Mouse (Mus musculus): ENCODE data around the gene Anp32a. TPM values are rescaled to one million over a fixed set of nuclear protein-coding genes. Genes with fewer than 3 reads are reported as not detected.

The Anp32a gene
- total RNA-seq, 2 experiments from 2014 or later = 205 to 606 TPM

- no peak for ATAC-seq (replicated peaks; ENCODE audit: low FRiP score, low TSS enrichment, poor library complexity, severe bottlenecking)
These were observed 44.8 kb downstream of the Anp32a start for GRCm38 (mm10) chr9:62385727-62386518.

DNA sequence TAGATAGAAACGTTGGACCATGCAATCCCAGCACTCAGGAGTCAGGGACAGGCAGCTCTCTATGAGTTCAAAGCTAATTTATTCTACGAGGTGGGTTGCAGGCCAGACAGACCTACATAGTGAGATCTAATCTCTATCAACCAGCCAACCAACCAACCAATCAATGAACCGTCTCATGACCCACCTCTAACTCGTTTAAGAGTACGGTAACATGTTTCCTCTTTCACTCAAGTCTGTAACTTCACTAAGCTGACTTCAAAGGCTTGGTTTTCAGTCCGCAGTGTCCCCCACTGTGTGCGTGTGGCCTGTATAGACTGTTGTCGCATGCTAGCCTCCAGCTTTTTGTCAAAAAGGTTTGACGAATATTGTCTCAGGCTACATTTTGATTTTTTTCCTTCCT is 48.6 kb downstream of the Anp32a start:
- no peak for ATAC-seq (replicated peaks; ENCODE audit: low FRiP score, low TSS enrichment, poor library complexity, severe bottlenecking)

- no peak for ATAC-seq (replicated peaks; ENCODE audit: low FRiP score, low TSS enrichment, poor library complexity, severe bottlenecking)
These were observed 52.4 kb downstream of the Anp32a start for GRCm38 (mm10) chr9:62393531-62393930.

DNA sequence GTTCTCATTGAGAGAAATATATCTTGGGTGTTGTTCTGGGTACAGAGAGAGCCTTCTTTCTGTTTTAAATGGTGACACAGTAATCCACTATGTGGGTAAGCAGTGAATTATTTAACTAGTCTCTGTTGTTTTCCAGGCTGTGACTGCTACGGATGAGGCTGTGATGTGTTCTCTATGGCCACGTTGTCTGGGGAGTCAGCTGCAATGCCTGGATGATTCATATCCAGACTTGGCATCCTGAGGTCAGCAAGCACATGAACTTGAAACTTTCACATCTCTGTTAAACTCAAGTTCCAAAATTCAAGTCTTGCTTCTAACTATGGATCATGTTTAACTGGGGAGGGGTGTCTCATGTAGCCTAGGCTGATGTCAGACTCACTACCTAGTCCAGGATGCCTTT is 53.1 kb downstream of the Anp32a start:
- ATAC-seq (replicated peaks; ENCODE audit: low FRiP score, low TSS enrichment, poor library complexity, severe bottlenecking) = no peak

DNA sequence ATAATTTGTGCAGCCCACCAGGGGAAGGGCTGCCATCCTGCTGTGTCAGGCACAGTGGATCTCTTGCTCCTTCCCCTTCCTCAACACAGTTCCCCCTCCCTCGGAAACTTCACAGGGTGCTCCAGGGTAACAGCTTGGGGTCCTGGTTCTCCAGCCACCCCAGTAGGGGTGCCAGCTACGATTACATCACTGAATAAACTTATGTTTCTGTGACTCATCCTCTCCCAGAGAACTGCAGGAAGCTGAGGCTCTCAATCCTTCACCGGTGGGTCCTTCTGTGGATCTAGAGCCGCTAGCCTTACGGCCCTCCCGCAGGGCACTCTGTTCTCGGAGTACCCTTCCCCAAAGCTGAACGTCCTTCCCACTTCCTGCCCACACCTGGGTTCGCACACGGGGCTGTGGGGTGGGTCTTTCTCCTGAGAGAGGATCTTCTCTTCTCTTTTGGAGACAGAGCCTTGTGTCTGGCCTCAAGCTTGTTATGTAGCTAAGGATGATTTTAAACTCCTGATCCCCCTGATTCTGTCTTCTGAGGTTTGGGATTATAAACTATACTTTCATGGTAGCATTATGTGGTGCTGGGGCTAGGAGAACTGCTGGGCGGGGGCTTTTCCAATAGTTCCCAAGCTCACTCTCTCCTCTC is 59.6 kb downstream of the Anp32a start:
- ATAC-seq (replicated peaks; ENCODE audit: low FRiP score, low TSS enrichment, poor library complexity, severe bottlenecking) = no peak

DNA sequence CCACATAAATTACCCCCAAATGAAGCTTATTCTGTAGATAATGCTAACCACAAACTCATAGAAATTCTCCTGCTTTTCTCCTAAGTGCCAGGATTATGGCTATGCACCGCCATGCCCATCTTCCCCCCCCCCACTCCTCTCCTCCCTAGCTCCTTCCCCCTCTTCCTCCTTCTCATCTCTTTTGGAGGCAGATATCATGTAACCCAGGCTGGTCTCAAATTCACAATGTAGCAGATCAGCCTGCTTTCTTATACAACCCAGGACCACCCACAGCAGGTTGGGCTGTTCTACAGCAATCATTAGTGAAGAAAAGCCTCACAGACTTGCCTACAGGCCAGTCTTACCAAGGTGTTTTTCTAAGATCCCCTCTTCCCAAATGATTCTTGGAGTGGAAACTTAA is 60.5 kb downstream of the Anp32a start:
- no peak for ATAC-seq (replicated peaks; ENCODE audit: low FRiP score, low TSS enrichment, poor library complexity, severe bottlenecking)

- no peak; the same call in 1 of the 2 replicates for ATAC-seq (replicated peaks; ENCODE audit: low FRiP score, low TSS enrichment, poor library complexity, severe bottlenecking)
These were observed 65.4 kb downstream of the Anp32a start for GRCm38 (mm10) chr9:62406423-62407013.

- ATAC-seq (replicated peaks; ENCODE audit: low FRiP score, low TSS enrichment, poor library complexity, severe bottlenecking) = peak; percentile 74
These were observed 66.5 kb downstream of the Anp32a start for GRCm38 (mm10) chr9:62407357-62408146.

DNA sequence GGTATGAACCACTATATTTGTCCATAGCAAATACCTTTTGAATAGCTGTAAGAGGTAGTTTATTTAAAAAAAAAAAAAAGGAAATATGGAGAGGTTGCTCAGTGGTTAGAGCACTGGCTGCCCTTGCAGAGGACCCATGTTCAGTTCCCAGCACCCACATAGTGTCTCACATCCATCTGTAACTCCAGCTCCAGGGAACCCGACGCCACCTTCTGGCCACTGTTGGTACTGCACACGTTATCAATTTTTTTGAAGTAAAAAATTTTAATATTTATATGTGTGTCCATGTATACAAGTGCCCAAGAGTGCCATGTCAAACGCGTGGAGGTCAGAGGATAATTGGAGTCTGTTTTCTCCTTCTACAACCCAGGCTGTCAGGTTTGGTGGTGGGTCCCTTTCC is 77.6 kb downstream of the Anp32a start:
- no peak for ATAC-seq (replicated peaks; ENCODE audit: low FRiP score, low TSS enrichment, poor library complexity, severe bottlenecking)

- ATAC-seq (replicated peaks; ENCODE audit: low FRiP score, low TSS enrichment, poor library complexity, severe bottlenecking) = 0 out of 2 replicates have a peak, but pooled peaks have one; percentile 2
These were observed 79.3 kb downstream of the Anp32a start for GRCm38 (mm10) chr9:62420261-62420917.

GRCm38 (mm10) chr9:62421027-62421426 is 79.9 kb downstream of the Anp32a start:
- peak; percentile 94 for ATAC-seq (replicated peaks; ENCODE audit: low FRiP score, low TSS enrichment, poor library complexity, severe bottlenecking)

DNA sequence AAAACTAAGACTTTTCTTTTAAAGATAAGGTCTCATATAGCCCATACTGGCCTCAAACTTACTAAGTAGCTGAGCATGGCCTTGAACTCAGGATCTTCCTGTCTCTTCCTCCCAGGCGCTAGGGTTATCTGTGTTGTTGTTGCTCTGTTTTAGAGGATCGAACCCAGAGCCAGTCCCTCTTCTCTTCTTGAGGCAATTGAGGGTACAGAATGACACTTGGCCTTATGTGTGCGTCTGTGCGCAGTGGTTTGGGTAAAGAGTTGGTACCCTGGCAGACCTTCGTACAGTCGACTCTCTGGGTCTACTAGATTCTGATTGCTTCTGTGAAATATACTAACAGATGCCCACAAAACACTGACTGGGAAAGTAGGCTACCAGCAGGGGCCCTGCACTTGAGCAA is 80.8 kb downstream of the Anp32a start:
- ATAC-seq (replicated peaks; ENCODE audit: low FRiP score, low TSS enrichment, poor library complexity, severe bottlenecking) = no peak

DNA sequence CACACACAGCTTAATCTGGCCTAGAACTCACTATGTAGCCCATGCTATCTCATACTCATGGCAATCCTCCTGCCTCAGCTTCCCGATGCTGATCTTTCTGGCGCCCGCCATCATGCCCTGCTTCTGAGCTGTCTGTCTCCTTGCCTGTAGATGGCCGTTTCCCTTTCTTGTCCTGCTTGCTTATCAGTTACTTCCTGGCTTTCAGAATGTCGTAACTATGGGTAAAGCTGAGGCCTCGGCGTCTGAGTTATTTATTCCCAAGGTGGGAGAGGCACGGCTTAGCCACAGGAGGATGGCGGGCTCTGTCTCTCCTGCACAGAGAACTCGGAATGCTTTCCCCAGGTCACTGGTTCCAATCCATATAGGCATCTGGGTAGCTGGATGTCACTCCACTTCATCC is 81.8 kb downstream of the Anp32a start:
- no peak for ATAC-seq (replicated peaks; ENCODE audit: low FRiP score, low TSS enrichment, poor library complexity, severe bottlenecking)

- ATAC-seq (replicated peaks; ENCODE audit: low FRiP score, low TSS enrichment, poor library complexity, severe bottlenecking) = no peak
These were observed 82.8 kb downstream of the Anp32a start for GRCm38 (mm10) chr9:62423871-62424270.

- no peak for ATAC-seq (replicated peaks; ENCODE audit: low FRiP score, low TSS enrichment, poor library complexity, severe bottlenecking)
These were observed 84.2 kb downstream of the Anp32a start for GRCm38 (mm10) chr9:62425265-62425664.

DNA sequence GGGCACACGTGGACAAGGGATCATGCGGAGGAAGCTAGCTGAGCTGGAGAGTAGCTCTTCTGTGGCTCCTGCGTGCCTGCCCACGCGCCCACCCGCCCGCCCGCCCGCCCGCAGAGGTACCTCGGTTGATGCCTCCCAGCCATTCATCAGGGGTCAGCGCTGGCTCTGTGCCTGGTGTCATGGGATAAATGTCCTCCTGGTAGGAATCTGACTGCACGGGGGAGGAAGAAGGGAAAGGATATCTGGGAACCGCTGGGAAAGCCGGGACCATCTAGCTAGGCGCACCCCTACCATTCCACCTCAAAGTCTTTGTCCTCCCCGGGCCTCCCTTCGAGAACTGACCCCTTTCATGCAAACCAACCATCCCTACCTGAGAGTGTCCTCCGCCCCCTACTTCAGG is 84.9 kb downstream of the Anp32a start:
- no peak for ATAC-seq (replicated peaks; ENCODE audit: low FRiP score, low TSS enrichment, poor library complexity, severe bottlenecking)

GRCm38 (mm10) chr9:62426531-62426930 is 85.4 kb downstream of the Anp32a start:
- no peak for ATAC-seq (replicated peaks; ENCODE audit: low FRiP score, low TSS enrichment, poor library complexity, severe bottlenecking)

GRCm38 (mm10) chr9:62427010-62427409 is 85.9 kb downstream of the Anp32a start:
- no peak for ATAC-seq (replicated peaks; ENCODE audit: low FRiP score, low TSS enrichment, poor library complexity, severe bottlenecking)
